Mouse (Mus musculus): ENCODE data around the gene Itk. TPM values are rescaled to one million over a fixed set of nuclear protein-coding genes. Genes with fewer than 3 reads are reported as not detected.

Gene Itk
- polyA plus RNA-seq, 1 experiment from 2014 or later, result not detected

GRCm38 (mm10) chr11:46387061-46387460 is 2.3 kb downstream of the Itk start:
- Histone ChIP-seq H3K27me3 (no peaks in the 10 kb centered on the region), H3K4me2 (replicated peaks) (no peak overlapping the region), H3K9me3 (replicated peaks) (no peaks in the 10 kb centered on the region), H3K4me3 (no peak overlapping the region), H3K27ac (no peak overlapping the region), H3K4me1 (no peaks in the 10 kb centered on the region), H3K36me3 (no peaks in the 10 kb centered on the region), H3K9ac (no peak overlapping the region)
- ATAC-seq (ENCODE audit: low FRiP score), result no peak
- 93% methylated on average over 8 of the region's 8 CpGs for WGBS

- Histone ChIP-seq H3K36me3 (no peaks in the 10 kb centered on the region), H3K4me2 (replicated peaks) (no peak overlapping the region), H3K9ac (no peak overlapping the region), H3K4me1 (no peaks in the 10 kb centered on the region), H3K9me3 (replicated peaks) (no peaks in the 10 kb centered on the region), H3K4me3 (no peak overlapping the region), H3K27me3 (no peaks in the 10 kb centered on the region), H3K27ac (no peak overlapping the region)
- no peak for ATAC-seq (ENCODE audit: low FRiP score)
- 86% methylated on average over 8 of the region's 8 CpGs for WGBS
These were observed 2.8 kb downstream of the Itk start for GRCm38 (mm10) chr11:46386556-46386955.

DNA sequence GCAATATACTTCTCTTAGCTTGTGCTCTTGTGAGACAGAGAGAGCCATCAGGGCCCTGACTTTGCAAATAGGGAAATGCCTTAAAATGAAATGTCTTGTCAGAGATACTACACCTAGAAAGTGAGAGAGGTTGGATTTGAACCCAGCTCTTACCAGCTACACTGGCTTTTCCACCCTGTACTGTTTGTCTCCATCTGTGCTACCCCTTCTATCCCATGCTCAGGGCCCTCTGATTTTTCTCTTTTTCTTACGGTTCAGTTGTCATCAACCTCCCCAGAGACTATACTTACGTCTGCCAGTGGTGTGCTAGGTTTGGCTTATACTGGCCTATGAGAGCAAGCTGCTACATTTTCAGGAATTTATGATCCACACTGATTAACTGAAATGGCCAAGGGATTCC is 4.4 kb downstream of the Itk start:
- H3K4me3 ChIP-seq, result no peak overlapping the region
- no peak overlapping the region for H3K4me2 ChIP-seq (replicated peaks)
- no peak overlapping the region for H3K9ac ChIP-seq
- no peak overlapping the region for H3K27ac ChIP-seq
- no peaks in the 10 kb centered on the region for H3K36me3 ChIP-seq
- no peak for ATAC-seq (ENCODE audit: low FRiP score)
- 74% methylated on average over 2 of the region's 2 CpGs for WGBS
- H3K9me3 ChIP-seq (replicated peaks), result no peaks in the 10 kb centered on the region
- no peaks in the 10 kb centered on the region for H3K4me1 ChIP-seq
- H3K27me3 ChIP-seq, result no peaks in the 10 kb centered on the region

DNA sequence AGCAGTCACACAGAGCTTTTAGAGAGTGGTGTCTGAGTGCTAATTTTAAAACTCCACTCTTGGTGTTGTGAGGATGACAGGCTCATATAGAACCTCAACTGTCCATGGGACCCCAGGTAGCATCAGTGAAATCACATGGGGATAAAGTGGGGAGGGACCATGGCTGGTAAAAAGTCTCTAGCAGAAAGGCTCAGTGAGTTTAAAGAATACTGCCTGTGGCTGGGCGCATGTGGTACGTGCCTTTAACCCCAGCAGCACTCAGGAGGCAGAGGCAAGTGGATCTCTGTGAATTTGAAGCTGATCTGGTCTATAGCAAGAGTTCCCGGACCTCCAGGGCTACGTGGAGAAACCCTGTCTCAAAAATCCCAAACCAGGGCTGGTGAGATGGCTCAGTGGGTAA is 6.8 kb downstream of the Itk start:
- Histone ChIP-seq H3K4me1 (no peaks in the 10 kb centered on the region), H3K27ac (no peak overlapping the region), H3K9ac (no peak overlapping the region), H3K27me3 (no peaks in the 10 kb centered on the region), H3K9me3 (replicated peaks) (no peaks in the 10 kb centered on the region), H3K4me3 (no peak overlapping the region), H3K4me2 (replicated peaks) (no peak overlapping the region), H3K36me3 (no peaks in the 10 kb centered on the region)
- 91% methylated on average over 4 of the region's 4 CpGs for WGBS
- ATAC-seq (ENCODE audit: low FRiP score), result no peak

DNA sequence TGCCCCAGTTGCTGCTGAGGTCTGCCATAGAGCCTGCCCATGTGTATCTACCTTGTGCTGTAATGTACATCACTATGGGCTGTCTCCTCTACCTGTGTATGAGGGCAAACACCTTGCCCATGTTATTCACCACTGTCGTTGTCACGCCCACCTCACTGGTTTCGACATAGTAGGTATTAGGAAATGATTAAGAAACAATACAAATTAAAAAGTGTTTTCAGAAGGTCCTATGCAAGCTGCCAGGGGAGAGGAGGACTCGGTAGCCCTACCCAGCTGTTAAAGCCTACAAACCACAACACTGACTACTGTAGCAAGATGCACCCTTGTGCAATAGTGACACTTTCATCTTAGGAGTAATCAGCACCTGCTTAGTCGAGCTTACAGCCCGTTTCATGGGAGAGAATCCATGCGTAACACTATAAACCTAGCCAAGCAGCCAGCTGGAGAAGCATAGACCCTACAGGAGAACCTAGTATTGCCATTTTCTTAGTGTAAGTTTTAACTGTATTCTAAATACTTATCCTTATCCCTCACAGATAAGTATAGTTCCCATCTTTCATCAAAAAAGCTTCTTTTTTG is 9.1 kb downstream of the Itk start:
- no peak for ATAC-seq (ENCODE audit: low FRiP score)

DNA sequence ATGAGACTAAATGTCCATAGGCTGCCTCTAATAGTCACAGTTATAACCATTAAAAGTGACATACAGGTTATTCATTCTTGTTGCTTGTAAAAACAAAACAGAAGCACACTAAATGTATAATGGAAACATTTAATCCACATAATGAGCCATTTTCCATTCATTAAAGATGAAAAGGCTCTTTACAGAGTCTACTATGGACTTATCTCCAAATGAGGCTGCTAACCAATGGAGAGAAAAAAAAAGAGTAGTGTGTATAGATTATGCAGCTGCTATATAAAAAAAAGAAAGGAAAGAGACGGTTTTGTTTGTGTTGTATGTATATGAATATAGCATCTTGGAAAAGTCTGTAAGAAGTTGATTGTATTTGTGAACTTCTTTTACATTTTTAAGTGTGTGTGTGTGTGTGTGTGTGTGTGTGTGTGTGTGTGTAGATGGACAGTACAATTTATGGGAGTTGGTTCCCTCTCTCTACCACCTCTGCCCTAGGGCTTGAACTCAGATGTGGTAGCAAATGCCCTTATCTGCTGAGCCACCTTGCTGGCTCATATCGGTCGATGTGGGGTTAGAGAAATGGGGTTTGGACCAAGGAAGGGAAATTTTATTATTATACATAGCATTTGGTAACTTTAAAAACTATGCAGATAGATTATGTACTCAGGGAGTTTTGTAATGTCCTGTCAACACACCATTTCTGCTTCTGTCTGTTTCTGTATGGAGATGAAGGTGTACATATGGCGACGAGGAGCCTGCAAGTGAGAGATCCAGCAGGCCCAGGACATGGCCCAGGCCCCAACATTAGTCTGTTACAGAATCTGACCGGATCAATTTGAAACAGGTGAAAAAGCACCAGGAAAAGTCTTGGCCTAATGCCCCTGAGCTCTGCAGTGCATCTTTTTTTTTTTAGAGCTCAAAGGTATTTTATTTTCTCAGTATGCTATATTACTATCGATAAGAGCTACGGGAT is 11.2 kb downstream of the Itk start:
- 86% methylated on average over 8 of the region's 8 CpGs for WGBS
- H3K27me3 ChIP-seq, result no peaks in the 10 kb centered on the region

More for the DNA sequence above, 9.1 kb downstream of the Itk start:
- Histone ChIP-seq H3K4me1 (no peaks in the 10 kb centered on the region), H3K9me3 (replicated peaks) (no peaks in the 10 kb centered on the region), H3K27me3 (no peaks in the 10 kb centered on the region), H3K4me2 (replicated peaks) (no peak overlapping the region), H3K4me3 (no peak overlapping the region), H3K36me3 (no peaks in the 10 kb centered on the region), H3K27ac (no peak overlapping the region), H3K9ac (no peak overlapping the region)
- WGBS, result 86% methylated on average over 7 of the region's 7 CpGs

GRCm38 (mm10) chr11:46377316-46377715 is 12.0 kb downstream of the Itk start:
- Histone ChIP-seq H3K36me3 (no peaks in the 10 kb centered on the region), H3K4me3 (no peak overlapping the region), H3K9ac (no peak overlapping the region), H3K4me2 (replicated peaks) (no peak overlapping the region), H3K27me3 (no peaks in the 10 kb centered on the region), H3K4me1 (no peaks in the 10 kb centered on the region), H3K27ac (no peak overlapping the region), H3K9me3 (replicated peaks) (no peaks in the 10 kb centered on the region)
- ATAC-seq (ENCODE audit: low FRiP score), result no peak
- 94% methylated on average over 1 of the region's 1 CpGs for WGBS

More for the DNA sequence above, 11.2 kb downstream of the Itk start:
- ATAC-seq (ENCODE audit: low FRiP score), result no peak
- H3K4me3 ChIP-seq, result no peak overlapping the region
- H3K4me1 ChIP-seq, result no peaks in the 10 kb centered on the region
- no peaks in the 10 kb centered on the region for H3K36me3 ChIP-seq
- no peak overlapping the region for H3K4me2 ChIP-seq (replicated peaks)
- no peak overlapping the region for H3K27ac ChIP-seq
- no peaks in the 10 kb centered on the region for H3K9me3 ChIP-seq (replicated peaks)
- H3K9ac ChIP-seq, result no peak overlapping the region

GRCm38 (mm10) chr11:46375015-46375414 is 14.3 kb downstream of the Itk start:
- Histone ChIP-seq H3K36me3 (no peaks in the 10 kb centered on the region), H3K4me3 (no peak overlapping the region), H3K9ac (no peak overlapping the region), H3K9me3 (replicated peaks) (no peaks in the 10 kb centered on the region), H3K4me2 (replicated peaks) (no peak overlapping the region), H3K27ac (no peak overlapping the region), H3K27me3 (no peaks in the 10 kb centered on the region), H3K4me1 (no peaks in the 10 kb centered on the region)
- 78% methylated on average over 8 of the region's 8 CpGs for WGBS
- no peak for ATAC-seq (ENCODE audit: low FRiP score)

- WGBS, result 81% methylated on average over 13 of the region's 13 CpGs
- Histone ChIP-seq H3K4me2 (replicated peaks) (no peak overlapping the region), H3K4me1 (no peaks in the 10 kb centered on the region), H3K27ac (no peak overlapping the region), H3K36me3 (no peaks in the 10 kb centered on the region), H3K9me3 (replicated peaks) (no peaks in the 10 kb centered on the region), H3K9ac (no peak overlapping the region), H3K4me3 (no peak overlapping the region), H3K27me3 (no peaks in the 10 kb centered on the region)
- no peak for ATAC-seq (ENCODE audit: low FRiP score)
These were observed 16.0 kb downstream of the Itk start for GRCm38 (mm10) chr11:46373071-46374030.

DNA sequence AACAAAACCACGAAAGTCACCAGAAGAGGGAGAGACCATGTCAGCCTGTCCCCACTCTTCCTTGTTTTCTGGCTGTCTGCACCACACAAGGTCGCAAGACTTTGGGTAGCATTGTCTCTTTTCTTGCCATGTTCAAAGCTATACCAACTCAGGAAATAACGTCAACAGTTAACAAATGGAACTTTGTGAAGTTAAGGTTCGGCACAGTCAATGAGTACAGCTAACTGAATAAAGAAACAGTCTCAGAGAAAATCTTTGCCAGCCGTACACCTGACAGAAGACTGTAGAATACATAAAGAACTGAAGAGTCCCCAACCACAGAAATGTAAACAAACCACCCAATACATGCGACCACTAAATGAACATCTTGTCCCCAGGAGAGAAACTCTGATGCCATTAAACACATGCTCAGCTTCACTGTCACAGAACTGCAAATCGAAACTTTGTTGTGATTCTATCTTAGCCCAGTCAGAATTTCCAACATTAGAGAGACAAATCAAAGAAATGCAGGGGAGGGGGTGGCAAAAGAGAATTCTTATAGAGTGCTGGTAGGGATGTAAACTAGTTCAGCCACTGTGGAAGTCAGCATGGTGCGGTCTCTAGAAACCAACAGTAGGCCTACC is 16.9 kb downstream of the Itk start:
- H3K9ac ChIP-seq, result no peak overlapping the region
- no peak overlapping the region for H3K27ac ChIP-seq
- H3K36me3 ChIP-seq, result no peaks in the 10 kb centered on the region
- WGBS, result 85% methylated on average over 8 of the region's 8 CpGs
- no peaks in the 10 kb centered on the region for H3K9me3 ChIP-seq (replicated peaks)
- no peak overlapping the region for H3K4me2 ChIP-seq (replicated peaks)
- no peak for ATAC-seq (ENCODE audit: low FRiP score)
- no peaks in the 10 kb centered on the region for H3K4me1 ChIP-seq
- H3K4me3 ChIP-seq, result no peak overlapping the region
- H3K27me3 ChIP-seq, result no peaks in the 10 kb centered on the region

DNA sequence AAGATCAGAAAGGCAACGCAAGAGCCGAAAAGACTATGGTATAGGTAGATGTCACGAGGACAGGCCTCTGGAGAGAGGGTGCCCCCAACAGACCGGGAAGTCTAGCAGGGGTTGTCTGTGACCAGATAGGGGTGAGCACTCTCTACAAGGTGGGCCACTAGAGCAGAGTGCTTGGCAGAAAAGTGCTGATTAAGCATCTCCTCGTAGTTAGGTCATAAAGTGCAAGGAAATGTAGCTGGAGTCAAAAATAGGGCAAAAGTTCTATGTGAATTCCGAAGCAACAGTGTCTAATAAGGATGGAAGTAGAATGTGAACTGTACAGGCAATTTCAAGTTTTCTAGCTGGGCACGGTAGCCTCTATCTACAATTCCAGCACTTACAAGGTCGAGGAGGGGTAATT is 18.1 kb downstream of the Itk start:
- no peak for ATAC-seq (ENCODE audit: low FRiP score)
- Histone ChIP-seq H3K9ac (no peak overlapping the region), H3K4me2 (replicated peaks) (no peak overlapping the region), H3K4me3 (no peak overlapping the region), H3K27ac (no peak overlapping the region), H3K9me3 (replicated peaks) (no peaks in the 10 kb centered on the region), H3K4me1 (no peaks in the 10 kb centered on the region), H3K36me3 (no peaks in the 10 kb centered on the region), H3K27me3 (no peaks in the 10 kb centered on the region)
- 90% methylated on average over 8 of the region's 8 CpGs for WGBS

- Histone ChIP-seq H3K9ac (no peak overlapping the region), H3K27ac (no peak overlapping the region), H3K4me2 (replicated peaks) (no peak overlapping the region), H3K36me3 (no peaks in the 10 kb centered on the region), H3K9me3 (replicated peaks) (no peaks in the 10 kb centered on the region), H3K27me3 (no peaks in the 10 kb centered on the region), H3K4me1 (no peaks in the 10 kb centered on the region), H3K4me3 (no peak overlapping the region)
- ATAC-seq (ENCODE audit: low FRiP score), result no peak
- WGBS, result 95% methylated on average over 4 of the region's 4 CpGs
These were observed 18.9 kb downstream of the Itk start for GRCm38 (mm10) chr11:46370457-46370856.
